Mouse (Mus musculus) limb, embryonic 15.5 days (tissue): ENCODE results near the gene Theg. TPM values are rescaled to one million over a fixed set of nuclear protein-coding genes. Genes with fewer than 3 reads are reported as not detected.

Experiments
- ATAC-seq: fragments of 200-750 bp; cut with Nextera tagmentation; 2 replicates; pipeline ENCODE4 v1.8.0; 2017; ENCODE audit warnings: low read depth, moderate TSS enrichment; ENCODE audit not compliant: insufficient number of reproducible peaks, low FRiP score, low TSS enrichment
- H3K27ac ChIP-seq: fragments of 300-500 bp; sonication (generic); 2 replicates; pipeline ENCODE4 v1.5.1; 2015; ENCODE audit warnings: moderate library complexity, mild to moderate bottlenecking, inconsistent platforms
- H3K27me3 ChIP-seq: fragments of 300-500 bp; sonication (generic); 2 replicates; pipeline ENCODE4 v1.6.1; 2015; ENCODE audit warnings: inconsistent platforms
- H3K36me3 ChIP-seq: fragments of 300-500 bp; sonication (generic); 2 replicates; pipeline ENCODE4 v1.6.1; 2015; ENCODE audit warnings: inconsistent platforms
- H3K4me1 ChIP-seq: fragments of 300-500 bp; sonication (generic); 2 replicates; pipeline ENCODE4 v1.6.1; 2015; ENCODE audit warnings: inconsistent platforms
- H3K4me2 ChIP-seq: fragments of 300-500 bp; sonication (generic); 2 replicates; pipeline ENCODE4 v1.6.1; 2015; ENCODE audit warnings: mild to moderate bottlenecking, inconsistent platforms
- H3K4me3 ChIP-seq: fragments of 300-500 bp; sonication (generic); 2 replicates; pipeline ENCODE4 v1.5.1; 2015; ENCODE audit warnings: mild to moderate bottlenecking, inconsistent platforms
- H3K9ac ChIP-seq: fragments of 300-500 bp; sonication (generic); 2 replicates; pipeline ENCODE4 v1.6.1; 2015; ENCODE audit warnings: inconsistent platforms
- H3K9me3 ChIP-seq: fragments of 300-500 bp; sonication (generic); 2 replicates; pipeline ENCODE4 v1.6.1; 2016; ENCODE audit warnings: inconsistent platforms
- WGBS: fragments of 180-500 bp; shearing (Covaris S2); methylation state at CpG from one replicate; pipeline ENCODE4 v1.1.7; 2015; 5-methylcytosine and 5-hydroxymethylcytosine counted together
- polyA plus RNA-seq: library from polyadenylated mRNA; unstranded; fragments of >200 nt; fragmentation: Nextera tagmentation; extraction: Ambion mirVana; gene quantifications from 2 replicates; pipeline ENCODE4 v1.2.1, GENCODE M21; 2015

The Theg gene
- polyA plus RNA-seq, 1 experiment from 2014 or later, result not detected

GRCm38 (mm10) chr10:79574796-79575195 lies 12.3 kb downstream of the Theg start:
- no peaks in the 10 kb centered on the region for H3K4me1 ChIP-seq
- H3K4me2 ChIP-seq, result no peak overlapping the region
- no peaks in the 10 kb centered on the region for H3K9me3 ChIP-seq
- no peak overlapping the region for H3K4me3 ChIP-seq
- H3K9ac ChIP-seq, result no peak overlapping the region
- H3K27ac ChIP-seq, result no peak overlapping the region
- no peaks in the 10 kb centered on the region for H3K36me3 ChIP-seq
- no peak for ATAC-seq
- H3K27me3 ChIP-seq, result peaks cover 9% of the 10 kb centered on the region; the same call in 1 of the 2 replicates
- 85% methylated on average over 6 of the region's 6 CpGs for WGBS

GRCm38 (mm10) chr10:79574350-79574749 lies 12.8 kb downstream of the Theg start:
- Histone ChIP-seq H3K4me2 (no peak overlapping the region), H3K27ac (no peak overlapping the region), H3K4me3 (no peak overlapping the region), H3K36me3 (no peaks in the 10 kb centered on the region), H3K27me3 (peaks cover 9% of the 10 kb centered on the region; the same call in 1 of the 2 replicates), H3K9me3 (no peaks in the 10 kb centered on the region), H3K4me1 (no peaks in the 10 kb centered on the region), H3K9ac (no peak overlapping the region)
- no peak for ATAC-seq
- 80% methylated on average over 8 of the region's 8 CpGs for WGBS

- H3K4me2 ChIP-seq, result no peak overlapping the region
- H3K27ac ChIP-seq, result no peak overlapping the region
- H3K27me3 ChIP-seq, result peaks cover 5% of the 10 kb centered on the region; the same call in 1 of the 2 replicates
- H3K4me3 ChIP-seq, result no peak overlapping the region
- H3K36me3 ChIP-seq, result no peaks in the 10 kb centered on the region
- no peaks in the 10 kb centered on the region for H3K4me1 ChIP-seq
- no peaks in the 10 kb centered on the region for H3K9me3 ChIP-seq
- no peak for ATAC-seq
- WGBS, result 83% methylated on average over 6 of the region's 6 CpGs
- no peak overlapping the region for H3K9ac ChIP-seq
Measured at GRCm38 (mm10) chr10:79573611-79574010, 13.5 kb downstream of the Theg start.

- Histone ChIP-seq H3K4me2 (no peak overlapping the region), H3K4me1 (no peaks in the 10 kb centered on the region), H3K27me3 (no peaks in the 10 kb centered on the region), H3K36me3 (no peaks in the 10 kb centered on the region), H3K9me3 (peaks cover 4% of the 10 kb centered on the region; the same call in 1 of the 2 replicates), H3K4me3 (no peak overlapping the region), H3K27ac (no peak overlapping the region), H3K9ac (no peak overlapping the region)
- ATAC-seq, result no peak
- 85% methylated on average over 2 of the region's 2 CpGs for WGBS
Measured at GRCm38 (mm10) chr10:79571314-79571713, 15.8 kb downstream of the Theg start.

- 85% methylated on average over 5 of the region's 5 CpGs for WGBS
- no peak for ATAC-seq
- no peaks in the 10 kb centered on the region for H3K36me3 ChIP-seq
Measured at GRCm38 (mm10) chr10:79569921-79570320, 17.2 kb downstream of the Theg start.

GRCm38 (mm10) chr10:79559716-79560115 lies 27.4 kb downstream of the Theg start:
- Histone ChIP-seq H3K27me3 (no peaks in the 10 kb centered on the region), H3K27ac (no peak overlapping the region), H3K4me1 (peaks cover 8% of the 10 kb centered on the region), H3K36me3 (no peaks in the 10 kb centered on the region), H3K4me3 (no peak overlapping the region), H3K4me2 (no peak overlapping the region), H3K9me3 (no peaks in the 10 kb centered on the region), H3K9ac (no peak overlapping the region)
- WGBS, result 94% methylated on average over 2 of the region's 2 CpGs
- ATAC-seq, result no peak

More at GRCm38 (mm10) chr10:79569921-79570320, 17.2 kb downstream of the Theg start:
- H3K4me2 ChIP-seq, result no peak overlapping the region
- H3K9ac ChIP-seq, result no peak overlapping the region
- H3K27ac ChIP-seq, result no peak overlapping the region
- no peaks in the 10 kb centered on the region for H3K4me1 ChIP-seq
- H3K27me3 ChIP-seq, result no peaks in the 10 kb centered on the region
- no peak overlapping the region for H3K4me3 ChIP-seq
- peaks cover 4% of the 10 kb centered on the region; the same call in 1 of the 2 replicates for H3K9me3 ChIP-seq

GRCm38 (mm10) chr10:79557496-79557895 lies 29.6 kb downstream of the Theg start:
- ATAC-seq, result no peak
- H3K9me3 ChIP-seq, result no peaks in the 10 kb centered on the region
- H3K4me2 ChIP-seq, result no peak overlapping the region
- no peak overlapping the region for H3K27ac ChIP-seq
- H3K9ac ChIP-seq, result no peak overlapping the region
- no peaks in the 10 kb centered on the region for H3K36me3 ChIP-seq
- no peak overlapping the region for H3K4me3 ChIP-seq
- H3K27me3 ChIP-seq, result no peaks in the 10 kb centered on the region
- 94% methylated on average over 5 of the region's 5 CpGs for WGBS
- H3K4me1 ChIP-seq, result peaks cover 25% of the 10 kb centered on the region

- no peak overlapping the region for H3K9ac ChIP-seq
- no peak for ATAC-seq
- WGBS, result 86% methylated on average over 5 of the region's 5 CpGs
- no peaks in the 10 kb centered on the region for H3K9me3 ChIP-seq
- H3K27me3 ChIP-seq, result no peaks in the 10 kb centered on the region
- H3K27ac ChIP-seq, result no peak overlapping the region
- peaks cover 31% of the 10 kb centered on the region for H3K4me1 ChIP-seq
- no peaks in the 10 kb centered on the region for H3K36me3 ChIP-seq
- no peak overlapping the region for H3K4me2 ChIP-seq
- no peak overlapping the region for H3K4me3 ChIP-seq
Measured at GRCm38 (mm10) chr10:79556951-79557350, 30.2 kb downstream of the Theg start.

- H3K4me1 ChIP-seq, result peaks cover 31% of the 10 kb centered on the region
- no peak overlapping the region for H3K27ac ChIP-seq
- H3K9me3 ChIP-seq, result no peaks in the 10 kb centered on the region
- peaks cover 4% of the 10 kb centered on the region for H3K36me3 ChIP-seq
- H3K9ac ChIP-seq, result peak overlapping the region; percentile 90
- H3K4me2 ChIP-seq, result peak overlapping the region; percentile 79
- peak overlapping the region; percentile 94 for H3K4me3 ChIP-seq
- 24% methylated on average over 7 of the region's 7 CpGs for WGBS
- ATAC-seq, result 0 out of 2 replicates have a peak, but pooled peaks have one; percentile 1
- no peaks in the 10 kb centered on the region for H3K27me3 ChIP-seq
Measured at GRCm38 (mm10) chr10:79555238-79555724, 31.9 kb downstream of the Theg start.

GRCm38 (mm10) chr10:79554330-79555237 lies 32.5 kb downstream of the Theg start, which contains the start of gene Mier2:
TSS of gene Mier2 (minus strand) at chr10:79555199.
- peak; percentile 81 for ATAC-seq
- peaks cover 11% of the 10 kb centered on the region for H3K36me3 ChIP-seq
- peak within 1 kb of the TSS; percentile 79 for H3K4me2 ChIP-seq
- H3K27ac ChIP-seq, result peak within 1 kb of the TSS; percentile 75
- WGBS, result under 1% methylated on average over 74 of the region's 108 CpGs
- peak within 1 kb of the TSS; percentile 94 for H3K4me3 ChIP-seq
- no peaks in the 10 kb centered on the region for H3K27me3 ChIP-seq
- H3K9me3 ChIP-seq, result no peaks in the 10 kb centered on the region
- peaks cover 31% of the 10 kb centered on the region for H3K4me1 ChIP-seq
- peak within 1 kb of the TSS; percentile 90 for H3K9ac ChIP-seq

- ATAC-seq, result no peak
- Histone ChIP-seq H3K9me3 (no peaks in the 10 kb centered on the region), H3K36me3 (peaks cover 20% of the 10 kb centered on the region), H3K27ac (no peak overlapping the region), H3K27me3 (no peaks in the 10 kb centered on the region), H3K4me1 (peaks cover 31% of the 10 kb centered on the region), H3K4me3 (peak overlapping the region; percentile 94), H3K9ac (0 out of 2 replicates have a peak overlapping the region, but pooled peaks have one; percentile 90), H3K4me2 (peak overlapping the region; percentile 79)
- WGBS, result 32% methylated on average over 10 of the region's 10 CpGs
Measured at GRCm38 (mm10) chr10:79553691-79554090, 33.4 kb downstream of the Theg start.

- WGBS, result 80% methylated on average over 6 of the region's 6 CpGs
- peak overlapping the region; percentile 79 for H3K4me2 ChIP-seq
- peaks cover 25% of the 10 kb centered on the region for H3K36me3 ChIP-seq
- peak overlapping the region; percentile 94 for H3K4me3 ChIP-seq
- H3K4me1 ChIP-seq, result peaks cover 31% of the 10 kb centered on the region
- ATAC-seq, result no peak
- H3K9ac ChIP-seq, result no peak overlapping the region
- no peak overlapping the region for H3K27ac ChIP-seq
- H3K9me3 ChIP-seq, result no peaks in the 10 kb centered on the region
- no peaks in the 10 kb centered on the region for H3K27me3 ChIP-seq
Measured at GRCm38 (mm10) chr10:79553176-79553575, 34.0 kb downstream of the Theg start.
